Mouse (Mus musculus): ENCODE data around the gene Nrde2.

Nrde2 gene

DNA sequence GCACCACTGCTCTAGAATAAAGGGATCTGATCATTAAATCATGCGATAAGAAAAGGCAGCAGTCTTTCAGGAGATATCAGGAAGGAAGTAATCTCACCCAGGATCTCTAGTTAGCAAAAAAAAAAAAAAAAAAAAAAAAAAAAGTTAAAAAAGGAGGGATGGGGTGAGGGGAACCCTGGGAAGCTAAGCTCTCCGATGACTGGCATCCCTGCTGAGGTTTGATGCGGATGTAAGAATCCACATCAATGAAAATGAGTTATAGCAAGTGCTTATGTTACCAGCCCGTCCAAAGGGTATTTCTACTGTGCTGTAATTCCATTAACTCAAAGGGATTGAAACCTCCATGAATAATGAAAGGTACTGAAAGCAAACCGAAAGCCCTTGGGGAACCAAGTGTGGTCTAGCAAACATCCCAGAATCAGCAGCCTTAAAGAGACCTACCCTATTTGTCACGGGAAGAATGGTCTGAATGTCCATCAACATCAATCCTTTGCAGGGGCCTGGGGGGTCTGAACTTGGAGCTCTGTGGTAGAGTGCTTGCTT is 19.5 kb upstream of the Nrde2 start:
- DNase-seq (ENCODE audit: low spot score in 2 of 2) = no peak

DNA sequence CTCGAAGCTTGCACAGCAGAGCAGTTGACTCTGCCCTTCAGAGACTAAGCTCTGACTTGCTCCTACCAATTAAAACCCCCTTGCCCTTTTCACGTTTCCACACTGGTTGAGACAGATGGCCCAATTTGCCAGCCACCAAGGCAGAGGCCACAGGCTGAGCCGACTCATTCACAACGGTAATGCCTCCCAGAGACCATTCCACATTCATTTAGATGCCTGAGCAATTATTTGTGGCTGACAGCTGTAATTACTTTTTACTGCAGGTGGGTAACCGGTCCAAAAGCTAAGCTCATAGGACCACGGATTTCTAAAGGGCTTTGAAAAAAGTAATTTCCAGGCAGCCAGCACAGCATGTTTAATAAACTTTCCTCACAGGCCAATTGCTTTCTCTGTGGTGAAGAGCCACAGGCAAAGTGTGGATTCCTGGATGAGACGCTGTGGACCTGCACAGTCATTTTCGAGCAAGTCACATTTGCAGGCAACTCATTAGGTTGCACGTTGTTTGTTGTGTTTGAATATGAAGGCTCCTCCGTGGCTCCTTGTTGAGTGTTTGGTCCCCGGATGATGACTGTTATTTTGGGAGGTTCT is 17.1 kb upstream of the Nrde2 start:
- no peak for DNase-seq (ENCODE audit: low spot score in 2 of 2)

DNA sequence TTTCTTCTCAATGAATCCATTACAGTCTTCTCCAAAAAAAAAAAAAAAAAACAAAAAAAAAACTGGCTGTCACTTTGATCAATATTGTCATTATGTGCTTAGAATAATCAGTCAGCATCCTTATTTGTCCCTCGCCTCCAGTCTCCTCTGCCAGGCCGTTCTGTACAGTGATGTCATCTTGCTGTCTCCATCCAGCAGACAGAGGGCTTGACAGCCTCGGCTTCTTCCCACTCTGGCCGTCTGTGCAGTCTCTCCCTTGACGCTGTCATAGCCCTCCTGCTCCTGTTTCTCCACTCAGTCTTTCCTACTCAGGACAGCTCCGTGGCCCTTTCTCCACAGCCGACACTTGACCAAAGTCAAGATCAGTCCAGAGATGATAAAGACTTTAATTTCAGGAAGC is 13.0 kb upstream of the Nrde2 start:
- no peak for DNase-seq (ENCODE audit: low spot score in 2 of 2)

DNA sequence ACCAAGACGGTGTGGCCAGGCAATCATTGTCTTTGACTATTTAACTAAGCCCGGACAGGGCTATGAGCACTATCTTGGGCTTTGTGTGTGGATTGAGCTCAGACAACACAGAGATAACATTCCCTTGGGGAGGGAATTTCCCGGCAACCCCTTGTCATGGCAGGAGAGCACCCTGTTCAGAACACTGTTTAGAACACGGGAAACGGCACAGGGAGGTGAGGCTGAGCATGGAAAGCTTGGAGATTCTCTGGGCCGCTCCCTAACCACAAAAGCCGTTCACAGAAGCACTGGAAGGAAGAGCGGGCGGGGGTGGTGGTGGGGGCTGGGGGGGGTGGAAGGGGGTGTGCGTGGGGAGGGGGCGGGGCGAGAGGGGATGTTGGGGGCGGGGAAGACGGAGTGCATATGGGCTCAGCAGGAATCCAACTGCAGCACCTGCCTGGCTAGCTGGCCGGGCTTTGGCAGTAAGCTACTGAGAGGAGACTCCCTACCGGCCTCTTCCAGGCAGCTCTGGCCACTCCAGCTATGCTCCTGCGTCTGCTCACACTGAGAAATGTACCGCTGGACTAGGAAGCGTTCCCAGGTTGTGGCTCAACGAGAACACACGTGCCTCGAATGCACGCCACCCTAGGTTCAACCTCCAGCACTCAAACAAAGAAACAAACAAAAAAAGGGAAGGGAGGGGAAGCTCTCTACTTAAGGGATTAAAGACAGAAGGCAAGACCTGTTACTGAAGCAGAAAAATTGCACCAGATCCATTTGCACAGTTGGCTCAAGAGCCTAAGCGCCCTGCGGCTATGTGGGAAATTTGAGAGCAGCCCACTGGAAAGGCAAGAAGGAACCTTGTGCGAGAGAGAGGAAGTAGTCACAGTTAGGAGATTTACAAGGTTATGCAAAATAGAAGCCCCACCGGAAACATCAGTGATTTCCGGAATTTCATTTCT is 8.7 kb upstream of the Nrde2 start:
- peak in 1 of 2 experiments; percentile 22 for DNase-seq (ENCODE audit: low spot score in 2 of 2)

DNA sequence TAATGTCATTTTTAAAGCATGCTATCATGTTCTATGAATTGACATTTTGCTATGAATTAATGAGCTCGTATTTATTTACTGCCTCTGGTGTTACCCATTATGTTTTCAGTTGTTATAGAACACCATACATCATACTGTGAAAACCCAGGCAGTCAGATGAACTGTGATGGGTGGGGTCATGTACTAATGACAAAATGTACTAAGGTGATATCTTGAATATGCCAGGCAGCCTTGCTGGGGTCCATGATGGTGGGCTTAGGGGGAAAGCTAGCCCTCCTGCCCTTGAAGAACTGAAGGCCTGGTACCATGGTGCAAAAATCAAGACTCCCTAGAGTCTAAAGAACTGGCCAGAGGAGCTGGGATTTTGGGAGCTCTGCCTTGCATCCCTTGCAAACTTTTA is 8.0 kb upstream of the Nrde2 start:
- no peak for DNase-seq (ENCODE audit: low spot score in 2 of 2)

DNA sequence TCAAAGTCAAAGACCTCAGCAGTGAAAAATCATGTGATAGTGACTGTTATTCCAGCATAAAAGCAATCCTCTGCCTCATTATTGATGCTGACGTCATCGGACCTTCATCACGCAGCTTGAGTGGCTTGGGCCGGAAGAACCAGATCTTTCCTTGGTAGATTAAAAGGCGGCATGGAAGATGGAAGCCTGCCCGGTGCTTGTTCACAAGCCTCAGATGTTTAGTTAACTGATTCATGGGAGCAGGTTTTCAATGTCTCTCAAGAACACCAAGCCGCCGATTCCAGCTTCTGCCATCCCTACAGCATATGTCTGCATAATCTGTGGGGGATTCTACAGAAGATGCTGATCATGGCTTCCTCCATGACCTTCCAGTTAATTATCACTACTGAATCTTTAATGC is 7.5 kb upstream of the Nrde2 start:
- no peak for DNase-seq (ENCODE audit: low spot score in 2 of 2)

DNA sequence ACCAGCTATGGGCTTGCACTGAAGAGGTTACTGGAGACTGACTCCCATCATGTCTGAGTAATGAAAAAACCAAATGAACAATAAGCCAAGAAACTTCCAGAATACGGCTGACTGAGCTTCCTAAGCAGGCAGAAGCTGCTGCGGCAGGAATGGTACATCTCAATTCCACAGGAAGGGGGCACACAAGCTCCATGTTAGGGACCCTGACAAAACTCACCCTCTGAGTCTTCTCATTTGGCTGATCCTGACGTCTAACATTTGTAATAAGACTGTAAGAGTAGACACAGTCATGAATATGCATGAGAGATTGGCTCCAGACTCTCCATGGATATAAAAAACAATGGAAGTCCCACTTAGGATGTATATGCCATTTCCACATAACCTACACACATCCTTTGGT is 6.7 kb upstream of the Nrde2 start:
- peak in 1 of 2 experiments; percentile 39 for DNase-seq (ENCODE audit: low spot score in 2 of 2)

DNA sequence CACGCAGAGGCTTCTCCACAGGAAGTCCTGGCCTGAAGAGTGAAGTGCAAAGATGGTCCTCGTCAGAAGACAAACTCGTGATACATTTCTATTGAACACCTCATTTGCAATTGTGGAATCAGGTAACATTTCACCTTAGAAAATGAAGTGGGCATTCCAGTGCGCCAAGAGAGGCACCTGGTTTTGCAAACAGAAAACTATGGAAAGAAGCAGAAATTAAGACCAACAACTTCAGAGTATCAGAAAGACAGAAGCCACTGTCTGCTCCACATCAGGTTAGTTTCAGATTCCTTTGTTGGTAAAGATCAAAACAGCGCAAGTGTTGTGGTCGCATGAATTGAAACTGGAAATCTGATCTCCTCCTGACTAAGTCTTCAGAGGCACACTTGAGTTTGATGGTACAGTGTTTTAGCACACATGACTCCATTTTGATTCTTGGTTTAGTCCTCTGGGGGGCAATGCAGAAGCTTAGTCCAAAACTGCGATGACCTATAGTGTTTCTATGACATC is 5.6 kb upstream of the Nrde2 start:
- DNase-seq (ENCODE audit: low spot score in 2 of 2) = no peak

DNA sequence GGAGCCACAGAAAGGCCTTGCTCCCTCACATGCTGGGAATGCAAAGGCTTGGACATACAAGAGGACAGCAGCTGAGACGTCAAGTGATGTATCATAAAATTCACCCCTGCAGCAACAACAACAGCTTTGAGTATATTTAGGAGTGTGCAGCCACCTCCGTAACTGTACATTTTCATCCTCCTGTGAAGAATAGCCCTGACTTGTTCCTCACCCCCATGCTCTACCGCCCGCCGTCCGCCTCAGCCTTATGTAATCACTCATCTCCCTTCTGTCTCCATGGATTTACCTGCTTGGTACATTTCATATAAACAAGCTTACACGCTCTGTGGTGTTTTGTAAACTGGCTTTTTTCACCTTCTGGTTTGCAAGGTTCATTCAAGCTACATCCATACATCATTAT is 7.0 kb downstream of the Nrde2 start:
- no peak for DNase-seq (ENCODE audit: low spot score in 2 of 2)

DNA sequence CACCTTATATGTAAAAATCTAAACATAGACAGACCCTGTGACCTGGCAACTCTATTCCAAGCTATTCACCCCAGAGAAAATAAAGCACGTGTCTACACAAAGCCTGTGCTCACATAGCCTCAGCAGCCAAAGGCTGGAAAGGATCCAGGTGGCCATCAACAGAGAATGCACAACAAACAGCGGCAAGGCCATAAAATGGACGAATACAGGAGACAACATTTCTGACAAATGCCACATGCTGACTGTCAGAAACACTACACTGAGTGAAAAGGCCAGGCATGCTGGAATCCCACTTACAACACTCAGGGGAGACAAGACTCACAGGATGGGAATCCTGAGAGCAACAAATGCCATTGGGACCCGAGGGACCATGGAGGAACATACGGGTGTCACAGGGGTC is 15.2 kb downstream of the Nrde2 start:
- DNase-seq (ENCODE audit: low spot score in 2 of 2) = no peak

DNA sequence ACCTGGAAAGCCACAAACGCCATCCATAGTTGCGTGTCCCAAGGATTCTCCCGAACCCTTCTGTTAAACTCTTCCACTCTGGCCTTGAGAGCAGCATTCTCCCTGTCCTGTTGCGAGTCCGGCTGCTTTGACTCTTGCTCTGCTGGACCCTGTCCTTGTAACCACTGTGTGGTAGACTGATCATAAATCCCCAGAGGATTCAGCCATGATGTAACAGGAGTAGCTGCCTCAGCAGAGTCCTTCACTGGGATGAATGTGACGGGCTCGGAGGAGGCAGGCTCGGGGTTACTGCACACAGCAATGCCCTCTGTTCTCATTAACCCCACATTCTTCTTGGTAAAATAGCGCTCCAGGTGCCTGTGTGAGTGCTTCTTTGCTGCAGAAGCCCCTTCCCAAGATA is 15.7 kb downstream of the Nrde2 start:
- no peak for DNase-seq (ENCODE audit: low spot score in 2 of 2)

DNA sequence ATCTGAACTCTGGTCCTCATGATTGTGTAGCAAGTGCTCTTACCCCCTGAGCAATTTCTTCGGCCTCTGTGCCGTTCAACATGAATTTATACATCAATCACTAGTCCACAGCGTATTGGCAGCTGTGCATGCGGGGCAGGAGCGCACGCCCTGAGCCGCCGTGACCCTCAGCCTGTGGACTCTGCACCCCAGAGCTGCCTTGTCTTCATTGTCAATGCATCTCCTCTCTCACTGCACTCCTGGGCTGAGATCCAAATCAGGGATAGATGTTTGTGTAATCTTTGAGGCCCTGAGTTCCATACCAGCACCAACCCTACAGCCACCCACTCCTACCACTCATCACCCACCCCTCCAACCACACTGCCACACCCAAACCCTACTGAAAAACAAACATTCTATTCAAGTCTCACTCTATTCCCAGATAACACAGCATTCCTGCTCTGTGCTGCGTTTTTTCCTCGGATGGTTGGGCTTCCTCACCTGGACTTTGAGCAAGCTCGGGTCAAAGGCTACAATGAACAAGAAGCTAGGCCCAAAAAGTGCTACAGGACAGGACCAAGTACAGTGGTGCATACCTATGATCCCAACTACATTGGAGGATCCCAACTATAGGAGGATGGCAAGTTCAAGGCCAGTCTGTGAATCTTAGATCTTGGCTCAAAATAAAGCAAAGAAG is 16.5 kb downstream of the Nrde2 start:
- DNase-seq (ENCODE audit: low spot score in 2 of 2) = no peak

DNA sequence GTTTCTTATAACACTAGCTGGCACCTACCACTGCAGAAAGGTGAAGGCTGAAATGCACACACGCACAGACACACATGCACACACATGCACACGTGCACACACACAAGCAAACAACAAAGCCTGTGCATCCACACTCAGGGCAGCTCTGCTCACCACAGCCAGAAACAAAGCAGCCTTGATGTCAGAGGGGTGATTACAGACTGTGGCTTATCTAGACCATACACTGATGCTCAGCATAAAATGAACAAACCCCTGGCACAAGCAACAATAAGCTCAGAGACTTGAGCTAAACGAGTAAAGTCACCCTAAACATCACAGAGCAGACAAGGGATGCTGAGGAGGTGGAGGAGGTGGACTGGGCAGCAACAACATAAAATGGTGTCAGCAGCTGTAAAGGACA is 24.3 kb downstream of the Nrde2 start:
- DNase-seq (ENCODE audit: low spot score in 2 of 2) = no peak

DNA sequence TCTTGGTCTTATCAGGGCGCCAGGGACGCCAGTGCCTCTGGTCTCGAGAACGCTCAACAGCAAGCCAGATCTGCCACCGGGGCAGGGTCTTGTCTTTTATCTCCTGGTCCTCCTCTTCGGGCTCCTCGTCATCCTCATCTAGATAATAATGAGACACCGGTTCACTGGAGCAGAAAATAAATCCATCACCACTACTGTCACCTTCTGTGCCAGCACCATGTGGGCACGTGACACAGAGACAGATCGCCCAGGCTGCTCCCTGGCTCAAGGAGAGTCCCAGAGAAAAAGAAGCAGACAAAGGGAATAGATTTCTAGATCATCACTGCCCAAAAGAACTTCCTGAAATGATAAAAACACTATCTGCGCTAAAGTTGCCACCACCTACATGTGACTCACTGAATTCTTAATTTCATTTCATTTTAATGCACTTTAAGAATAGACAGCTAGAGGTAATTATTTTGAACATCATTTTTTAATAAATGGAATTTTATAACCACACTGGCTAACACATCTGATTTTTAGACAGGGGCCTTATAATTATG is 25.0 kb downstream of the Nrde2 start:
- DNase-seq (ENCODE audit: low spot score in 2 of 2) = no peak

DNA sequence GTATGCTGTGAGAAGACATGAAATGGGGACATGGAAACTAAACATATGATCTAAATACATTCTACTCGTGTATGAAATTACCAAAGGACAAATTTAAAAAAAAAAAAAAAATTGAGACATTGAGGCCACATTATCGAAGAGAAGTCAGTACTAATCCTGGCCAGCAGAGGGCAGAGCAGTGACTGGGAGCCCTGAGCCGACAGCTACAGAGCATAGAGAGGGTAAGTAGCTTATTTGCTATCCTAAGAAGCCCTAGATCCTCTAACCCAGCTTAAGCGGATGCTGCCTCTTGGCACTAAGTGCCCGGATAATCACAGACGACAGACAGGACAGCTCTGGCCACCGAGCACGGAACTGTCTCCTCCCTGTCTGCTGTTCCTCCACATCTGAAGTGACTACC is 27.8 kb downstream of the Nrde2 start:
- DNase-seq (ENCODE audit: low spot score in 2 of 2) = peak; percentile 46 to 83

DNA sequence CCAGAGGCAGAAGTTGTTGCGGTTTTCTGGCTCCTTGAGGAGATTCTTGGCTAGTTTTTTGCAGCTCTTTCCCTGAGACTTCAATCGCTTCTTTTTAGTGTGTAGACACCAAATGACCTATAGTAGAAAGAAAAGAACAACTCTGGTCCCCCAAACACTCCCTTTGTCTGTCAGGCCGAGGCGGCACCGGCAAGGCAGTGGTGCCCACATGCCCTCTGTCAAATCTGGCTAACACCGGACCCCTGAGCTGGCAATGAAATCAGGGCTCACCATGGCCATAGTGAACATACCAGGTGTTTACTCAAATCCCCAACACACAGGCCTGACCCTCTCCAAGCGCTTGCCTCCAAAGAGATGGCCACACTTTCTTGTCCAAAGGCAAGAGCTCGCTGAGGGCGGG is 28.3 kb downstream of the Nrde2 start:
- DNase-seq (ENCODE audit: low spot score in 2 of 2) = no peak

DNA sequence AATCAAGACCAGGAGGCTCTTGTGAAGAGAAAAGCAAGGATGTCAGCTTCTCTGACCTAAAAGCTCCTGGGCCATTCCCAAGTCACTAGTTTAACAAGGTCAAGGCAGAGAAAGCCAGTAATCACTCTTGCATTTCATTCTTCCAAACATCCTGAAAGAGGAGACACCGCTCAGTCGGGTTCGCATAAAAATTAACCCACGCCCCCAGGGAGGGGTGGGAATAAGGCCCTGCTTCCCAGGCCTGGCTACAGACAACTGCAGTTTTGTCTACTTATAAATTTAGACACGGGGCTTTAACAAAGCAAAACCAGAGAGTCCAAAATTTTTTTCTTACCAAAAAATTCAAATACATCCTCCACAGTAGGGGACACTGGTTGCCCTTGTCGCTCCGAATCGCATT is 30.5 kb downstream of the Nrde2 start:
- no peak for DNase-seq (ENCODE audit: low spot score in 2 of 2)

DNA sequence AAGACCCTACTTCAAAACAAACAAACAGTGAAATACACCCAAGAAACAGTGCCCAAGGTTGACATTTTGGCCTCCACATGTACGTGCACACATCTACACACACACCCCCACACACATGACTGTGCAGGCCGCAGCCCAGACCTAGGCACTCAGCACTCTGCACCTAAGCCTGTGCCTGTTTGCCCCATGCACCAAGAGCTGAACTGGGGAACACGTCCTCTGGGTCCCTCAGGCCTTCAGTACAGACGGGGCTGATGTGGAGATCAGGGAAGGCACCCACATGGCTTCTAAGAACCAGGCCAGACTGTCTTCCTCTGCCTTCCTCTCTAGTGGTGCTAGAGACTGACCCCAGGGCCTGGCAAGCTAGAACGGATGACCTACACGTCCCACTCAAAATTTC is 30.9 kb downstream of the Nrde2 start:
- no peak for DNase-seq (ENCODE audit: low spot score in 2 of 2)

DNA sequence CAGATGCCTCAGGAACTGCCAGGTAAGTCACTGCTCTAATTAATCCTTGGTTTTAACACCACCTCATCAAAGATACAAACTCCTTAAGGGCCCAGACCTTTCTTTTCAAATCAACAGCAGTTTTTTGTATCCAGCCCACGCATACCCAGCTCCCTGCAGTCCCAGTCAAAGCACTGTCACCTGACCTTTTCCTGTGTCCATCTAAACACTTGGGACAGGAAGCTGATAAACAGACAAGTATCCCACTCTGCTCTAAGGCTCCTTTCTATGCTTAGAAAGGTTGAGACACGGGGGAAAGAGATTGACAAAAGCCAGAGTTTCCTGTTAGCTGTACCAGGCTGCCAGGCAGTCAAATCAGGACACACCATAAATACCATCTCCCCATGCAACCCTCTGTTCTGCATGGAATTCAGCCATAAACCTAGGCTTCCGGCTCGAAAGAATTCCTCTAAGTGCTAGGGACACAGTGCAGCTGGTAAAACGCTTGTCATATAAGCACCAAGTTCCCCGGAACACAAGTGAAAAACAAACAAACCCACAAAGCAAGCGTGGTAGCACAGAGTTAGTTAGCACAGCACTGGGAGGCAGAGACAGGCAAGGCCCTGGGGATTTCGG is 31.5 kb downstream of the Nrde2 start:
- DNase-seq (ENCODE audit: low spot score in 2 of 2) = no peak

DNA sequence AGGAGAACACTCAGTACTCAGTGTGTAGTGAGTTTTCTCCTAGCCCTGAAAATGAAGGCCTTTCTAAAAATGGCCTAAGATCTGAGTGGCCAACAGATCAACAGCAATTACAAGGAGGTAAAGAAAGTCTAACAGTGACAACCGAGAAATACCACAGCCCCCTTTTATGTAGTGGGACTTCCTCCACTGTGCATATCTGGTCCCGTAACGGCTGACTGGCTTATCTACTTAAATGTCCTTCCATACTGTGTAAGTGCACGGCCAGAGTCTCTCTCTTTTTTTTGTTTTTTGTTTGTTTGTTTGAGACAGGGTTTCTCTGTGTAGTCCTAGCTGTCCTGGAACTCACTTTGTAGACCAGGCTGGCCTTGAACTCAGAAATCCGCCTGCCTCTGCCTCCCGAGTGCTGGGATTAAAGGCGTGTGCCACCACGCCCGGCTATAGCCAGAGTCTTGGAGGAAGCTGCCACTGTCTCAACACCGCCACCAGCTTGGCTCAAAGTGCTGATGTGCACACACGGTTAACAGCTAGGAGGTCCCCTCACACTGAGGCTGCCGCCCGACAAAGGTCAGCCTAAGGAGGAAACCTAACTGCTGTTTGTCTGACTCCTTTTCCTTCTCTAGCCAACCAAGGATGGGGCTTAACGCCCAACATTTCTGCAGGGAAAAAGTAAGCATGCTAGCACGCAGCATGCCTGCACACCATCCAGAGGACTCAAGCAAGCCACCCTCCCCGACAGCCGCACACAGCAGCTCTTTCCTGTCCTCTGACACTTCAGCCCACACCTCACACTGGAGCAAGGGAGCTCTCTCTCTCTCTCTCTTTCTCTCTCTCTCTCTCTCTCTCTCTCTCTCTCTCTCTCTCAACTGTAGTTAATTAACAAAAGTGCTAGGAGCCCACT is 32.2 kb downstream of the Nrde2 start:
- no peak for DNase-seq (ENCODE audit: low spot score in 2 of 2)
